Mouse (Mus musculus): ENCODE measurements around the gene Rfx6. TPM values are rescaled to one million over a fixed set of nuclear protein-coding genes. Genes with fewer than 3 reads are reported as not detected.
A peak's percentile ranks its signal among the peaks of the same experiment; 100 is the strongest.

Gene Rfx6
- total RNA-seq (2014; rRNA removed) (not detected in 2 replicates), polyA plus RNA-seq (2015; fragmentation: Nextera tagmentation; extraction: Ambion mirVana) (not detected in 2 replicates)

DNA sequence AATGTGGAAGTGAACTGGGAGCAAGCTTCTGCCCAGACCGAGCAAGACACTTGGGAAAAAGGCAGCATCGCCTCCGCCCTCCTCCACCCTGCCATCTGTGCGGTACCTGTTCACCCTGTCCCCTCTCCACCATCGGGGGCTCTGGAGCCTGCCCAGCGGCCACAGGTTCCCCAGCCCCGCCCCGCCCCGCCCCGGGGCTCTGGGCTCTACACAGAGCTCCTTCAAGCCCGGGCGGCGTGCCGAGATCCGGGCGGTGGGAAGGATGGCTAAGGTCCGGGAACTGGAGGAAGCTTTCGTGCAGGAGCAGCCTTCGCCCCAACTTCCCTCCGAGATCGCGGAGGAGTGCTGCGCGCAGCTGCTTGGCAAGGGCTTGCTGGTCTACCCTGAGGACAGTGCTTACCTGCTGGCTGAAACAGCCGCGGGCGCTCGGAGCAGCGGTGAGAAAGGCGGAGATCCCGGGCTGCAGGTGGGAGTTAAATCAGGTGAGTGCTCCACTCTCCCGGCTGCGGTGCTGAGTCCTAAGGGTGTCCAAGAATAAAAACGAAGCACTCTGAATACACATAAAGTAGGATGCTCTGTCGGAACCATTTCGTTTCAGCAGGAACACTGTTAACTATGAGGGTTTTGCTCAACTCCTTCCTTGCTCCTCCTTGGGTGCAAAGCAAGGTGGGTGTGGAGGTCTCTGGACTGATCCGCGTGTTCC, at the start of gene Rfx6:
TSS of gene Rfx6 (plus strand) at position 209 of the 703 bp plus-strand sequence.
- no peaks in the 10 kb centered on the region for H3K36me3 ChIP-seq (ENCODE audit: insufficient read depth, low read length)
- DNase-seq (ENCODE audit: low spot score) = peak; percentile 35
- no peaks in the 10 kb centered on the region for H3K27me3 ChIP-seq (ENCODE audit: insufficient read depth, low read length)
- H3K9me3 ChIP-seq (ENCODE audit: low read length) = no peaks in the 10 kb centered on the region
- WGBS = under 1% methylated on average over 38 of the region's 38 CpGs
- no peaks in the 10 kb centered on the region for H3K4me1 ChIP-seq (ENCODE audit: insufficient read depth, low read length)
- H3K4me3 ChIP-seq (ENCODE audit: low read length) = peak within 1 kb of the TSS; percentile 41
- H3K4me2 ChIP-seq (ENCODE audit: low read depth, low read length) = peak within 1 kb of the TSS; percentile 83
- peak within 1 kb of the TSS; percentile 22; the same call in 1 of the 2 replicates for H3K9ac ChIP-seq (replicated peaks; ENCODE audit: low read length)
- no peak for TF ChIP-seq CTCF (IDR thresholded peaks at IDR 0.05; ENCODE audit: low read depth)
- no peak within 1 kb of the TSS for H3K27ac ChIP-seq
- ATAC-seq = peak; percentile 80

GRCm38 (mm10) chr10:51631411-51632136, 46.0 kb upstream of the Rfx6 start, which contains the start of gene Gprc6a:
Gene Gprc6a, minus strand, starts transcription at chr10:51631461.
- TF ChIP-seq CTCF (IDR thresholded peaks at IDR 0.05; ENCODE audit: low read depth) = no peak
- no peak for ATAC-seq
- WGBS = 40% methylated on average over 8 of the region's 8 CpGs

DNA sequence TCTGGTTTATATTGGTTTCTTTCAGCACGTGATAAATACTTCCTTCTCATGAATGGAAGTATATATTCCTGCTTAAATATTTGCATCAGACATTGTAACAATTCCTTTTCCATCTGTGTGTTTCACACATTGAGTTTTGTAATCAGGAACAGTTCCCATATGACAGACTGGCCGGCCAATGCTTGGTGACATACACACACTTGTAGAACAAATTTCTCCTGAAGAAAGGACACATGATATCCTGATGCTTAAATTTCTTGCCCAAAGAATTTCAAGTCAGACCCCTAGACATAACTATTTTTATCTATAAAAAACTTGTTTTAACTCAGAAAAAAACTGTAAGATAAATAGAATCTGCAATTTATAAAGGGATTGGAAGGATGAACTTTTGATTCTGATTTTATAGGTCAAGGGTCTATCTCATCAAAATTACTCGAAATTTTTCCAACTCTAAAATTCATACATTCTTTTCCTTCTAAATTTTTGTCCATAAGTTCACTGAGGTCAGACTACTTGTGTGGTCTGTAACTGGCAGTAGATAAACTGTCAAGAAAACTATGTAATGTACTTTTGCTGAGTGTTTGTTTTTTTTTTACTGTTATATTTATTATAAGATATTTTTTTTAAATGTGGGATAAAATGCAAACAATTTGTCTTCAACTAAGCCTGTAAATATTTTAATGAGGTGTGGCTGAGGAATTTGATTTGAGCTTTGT, 27.9 kb upstream of the Rfx6 start:
- Histone ChIP-seq H3K9ac (replicated peaks; ENCODE audit: low read length) (no peak overlapping the region), H3K27me3 (ENCODE audit: insufficient read depth, low read length) (no peaks in the 10 kb centered on the region), H3K36me3 (ENCODE audit: insufficient read depth, low read length) (no peaks in the 10 kb centered on the region), H3K4me1 (ENCODE audit: insufficient read depth, low read length) (no peaks in the 10 kb centered on the region), H3K4me3 (ENCODE audit: low read length) (no peak overlapping the region), H3K4me2 (ENCODE audit: low read depth, low read length) (no peak overlapping the region), H3K9me3 (ENCODE audit: low read length) (no peaks in the 10 kb centered on the region), H3K27ac (no peak overlapping the region)
- DNase-seq (ENCODE audit: low spot score) = no peak
- TF ChIP-seq CTCF (IDR thresholded peaks at IDR 0.05; ENCODE audit: low read depth) = no peak
- 73% methylated on average over 3 of the region's 3 CpGs for WGBS
- ATAC-seq = no peak

More at GRCm38 (mm10) chr10:51631411-51632136, 46.0 kb upstream of the Rfx6 start, which contains the start of gene Gprc6a:
- no peak within 1 kb of the TSS for H3K27ac ChIP-seq
- no peaks in the 10 kb centered on the region for H3K36me3 ChIP-seq (ENCODE audit: insufficient read depth, low read length)
- no peaks in the 10 kb centered on the region for H3K9me3 ChIP-seq (ENCODE audit: low read length)
- DNase-seq (ENCODE audit: low spot score) = no peak
- no peak within 1 kb of the TSS for H3K4me3 ChIP-seq (ENCODE audit: low read length)
- H3K27me3 ChIP-seq (ENCODE audit: insufficient read depth, low read length) = no peaks in the 10 kb centered on the region
- H3K4me2 ChIP-seq (ENCODE audit: low read depth, low read length) = no peak within 1 kb of the TSS
- no peaks in the 10 kb centered on the region for H3K4me1 ChIP-seq (ENCODE audit: insufficient read depth, low read length)
- H3K9ac ChIP-seq (replicated peaks; ENCODE audit: low read length) = no peak within 1 kb of the TSS

DNA sequence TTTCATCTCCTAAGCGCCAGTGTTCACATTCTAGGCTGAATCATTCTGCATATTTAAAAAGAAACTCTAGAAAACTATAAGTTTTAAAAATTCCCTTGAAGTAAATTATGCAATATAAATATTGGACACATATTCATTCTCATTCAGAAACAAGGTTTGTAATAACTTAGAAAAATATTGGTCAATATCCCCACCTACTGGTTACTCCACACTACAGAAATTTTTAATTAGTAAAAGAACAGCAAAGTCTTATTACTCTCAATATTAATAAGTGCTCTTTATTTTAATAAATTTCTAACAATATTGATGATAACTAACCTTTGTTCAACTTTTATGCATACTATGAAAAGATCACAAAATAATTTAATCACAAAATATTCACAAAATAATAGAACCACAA, 20.2 kb upstream of the Rfx6 start:
- peak; percentile 19 for TF ChIP-seq CTCF (IDR thresholded peaks at IDR 0.05; ENCODE audit: low read depth)
- peak; percentile 14 for DNase-seq (ENCODE audit: low spot score)
- ATAC-seq = no peak
- Histone ChIP-seq H3K4me2 (ENCODE audit: low read depth, low read length) (no peak overlapping the region), H3K9me3 (ENCODE audit: low read length) (no peaks in the 10 kb centered on the region), H3K27ac (no peak overlapping the region), H3K4me1 (ENCODE audit: insufficient read depth, low read length) (no peaks in the 10 kb centered on the region), H3K9ac (replicated peaks; ENCODE audit: low read length) (no peak overlapping the region), H3K27me3 (ENCODE audit: insufficient read depth, low read length) (no peaks in the 10 kb centered on the region), H3K36me3 (ENCODE audit: insufficient read depth, low read length) (no peaks in the 10 kb centered on the region), H3K4me3 (ENCODE audit: low read length) (no peak overlapping the region)
- WGBS = 80% methylated on average over 1 of the region's 1 CpGs

DNA sequence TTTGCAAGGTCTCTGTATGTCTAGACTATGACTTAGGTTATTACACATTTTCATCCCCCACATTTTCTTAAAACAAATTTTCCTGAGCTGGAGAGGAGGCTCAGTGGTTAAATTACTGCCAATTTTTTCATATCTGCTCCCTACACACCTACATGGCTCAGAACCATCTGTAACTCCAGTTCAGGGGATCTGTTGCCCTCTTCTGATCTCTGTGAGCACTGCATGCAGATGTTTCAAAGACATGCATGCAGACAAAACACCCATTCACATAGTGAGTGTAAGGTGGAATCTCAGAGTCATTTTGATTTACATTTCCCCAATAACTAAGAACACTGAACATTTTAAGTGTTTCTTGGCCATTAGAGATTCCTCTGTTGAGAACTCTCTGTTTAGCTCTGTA, 8.2 kb upstream of the Rfx6 start:
- Histone ChIP-seq H3K4me1 (ENCODE audit: insufficient read depth, low read length) (no peaks in the 10 kb centered on the region), H3K36me3 (ENCODE audit: insufficient read depth, low read length) (no peaks in the 10 kb centered on the region), H3K4me2 (ENCODE audit: low read depth, low read length) (no peak overlapping the region), H3K27me3 (ENCODE audit: insufficient read depth, low read length) (no peaks in the 10 kb centered on the region), H3K27ac (no peak overlapping the region), H3K4me3 (ENCODE audit: low read length) (no peak overlapping the region), H3K9ac (replicated peaks; ENCODE audit: low read length) (no peak overlapping the region), H3K9me3 (ENCODE audit: low read length) (no peaks in the 10 kb centered on the region)
- DNase-seq (ENCODE audit: low spot score) (no peak), ATAC-seq (no peak)
- TF ChIP-seq CTCF (IDR thresholded peaks at IDR 0.05; ENCODE audit: low read depth) = no peak

DNA sequence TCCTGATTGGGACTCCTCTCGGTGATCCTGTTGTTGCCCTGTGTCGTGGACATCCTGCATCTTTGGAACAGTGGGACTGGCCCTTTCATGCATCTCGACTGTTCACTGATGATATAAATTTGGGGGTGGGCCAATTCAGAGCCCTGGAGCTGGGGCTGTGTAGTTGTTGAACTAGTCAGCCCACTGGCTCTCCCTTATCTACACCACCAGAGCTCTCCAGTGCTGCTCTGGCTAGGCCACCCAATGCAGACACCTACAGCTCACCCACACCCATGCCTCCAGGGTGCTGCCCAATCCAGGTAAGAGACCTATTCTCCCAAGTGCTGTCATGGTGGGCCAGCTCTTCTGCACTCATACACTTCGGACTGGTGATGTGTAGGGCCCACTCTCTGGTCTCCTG, 6.0 kb upstream of the Rfx6 start:
- Histone ChIP-seq H3K9ac (replicated peaks; ENCODE audit: low read length) (no peak overlapping the region), H3K27me3 (ENCODE audit: insufficient read depth, low read length) (no peaks in the 10 kb centered on the region), H3K4me2 (ENCODE audit: low read depth, low read length) (no peak overlapping the region), H3K36me3 (ENCODE audit: insufficient read depth, low read length) (no peaks in the 10 kb centered on the region), H3K4me3 (ENCODE audit: low read length) (no peak overlapping the region), H3K4me1 (ENCODE audit: insufficient read depth, low read length) (no peaks in the 10 kb centered on the region), H3K9me3 (ENCODE audit: low read length) (no peaks in the 10 kb centered on the region), H3K27ac (no peak overlapping the region)
- 84% methylated on average over 4 of the region's 4 CpGs for WGBS
- ATAC-seq (no peak), DNase-seq (ENCODE audit: low spot score) (no peak)
- no peak for TF ChIP-seq CTCF (IDR thresholded peaks at IDR 0.05; ENCODE audit: low read depth)

Data from hindbrain, postnatal 0 days (tissue).